Mouse (Mus musculus) megakaryocyte, embryonic 14.5 days (primary cell): ENCODE data around the gene Hoxa6.

Experiments used
- FLI1 ChIP-seq: IDR thresholded peaks from 2 replicates; pipeline ENCODE4 v1.6.1; 2012; ENCODE audit warnings: low read length, inconsistent platforms, mixed read lengths
- GATA1 ChIP-seq: IDR thresholded peaks from 3 replicates; pipeline ENCODE4 v1.6.1; 2012; ENCODE audit warnings: mixed read lengths, low read length, inconsistent platforms, borderline replicate concordance

DNA sequence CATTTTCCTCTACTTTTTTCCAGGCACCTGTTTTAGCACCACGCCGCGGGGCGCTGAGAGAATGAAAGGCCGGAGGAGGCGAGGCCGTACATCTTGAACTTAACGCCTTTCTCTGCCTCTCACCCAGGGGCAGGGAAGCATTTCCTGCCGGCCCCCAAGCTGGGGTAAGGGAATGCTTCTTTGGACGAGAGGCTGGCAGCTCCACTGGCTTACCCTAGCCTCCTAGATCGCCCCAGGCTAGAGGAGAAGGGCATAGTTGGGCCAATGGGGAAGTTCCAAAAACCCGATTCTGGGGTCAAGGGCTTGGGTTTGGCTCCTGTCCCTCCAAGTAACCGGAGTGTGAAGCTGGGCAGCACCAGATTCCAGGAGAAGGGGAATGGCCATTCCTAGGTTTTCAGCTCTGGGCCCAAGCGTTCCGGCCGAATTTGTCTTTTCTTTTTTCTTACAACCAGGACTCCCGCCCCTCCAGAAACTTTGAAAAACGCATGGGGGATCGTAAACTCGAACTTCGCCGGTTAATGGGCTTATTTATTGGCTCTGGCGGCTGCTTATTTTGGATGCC is 24.5 kb upstream of the Hoxa6 start:
- TF ChIP-seq GATA1 (no peak), FLI1 (no peak)
